Mouse (Mus musculus) inflammation-experienced regulatory T-cells, adult 6 months (primary cell): ENCODE results near the gene Ap5s1. TPM values are rescaled to one million over a fixed set of nuclear protein-coding genes. Genes with fewer than 3 reads are reported as not detected.

Experiments used
- ATAC-seq: one replicate; pipeline ENCODE4 v1.8.0; 2017
- polyA plus RNA-seq, 3 experiments: library from polyadenylated mRNA; unstranded; fragments of 100-300 nt; shearing (Covaris generic); gene quantifications; one replicate each; pipeline ENCODE4 v1.2.1; 2017

Gene Ap5s1
- 10 to 100 TPM; 13.4 to 25.1 (median 20.9) TPM for polyA plus RNA-seq

- no peak for ATAC-seq
Observed at GRCm38 (mm10) chr2:131206778-131207177, at the start of gene Ap5s1. TSS of gene Ap5s1 (plus strand) at chr2:131207078.

GRCm38 (mm10) chr2:131159491-131159910 lies 47.4 kb upstream of the Ap5s1 start:
- ATAC-seq: peak; percentile 25

GRCm38 (mm10) chr2:131159938-131160581 lies 46.8 kb upstream of the Ap5s1 start, which contains the start of gene 1700037H04Rik:
TSS of gene 1700037H04Rik (minus strand) at chr2:131160081.
- peak; percentile 98 for ATAC-seq

- ATAC-seq: peak; percentile 6
Observed at GRCm38 (mm10) chr2:131160671-131161111, 46.2 kb upstream of the Ap5s1 start.

GRCm38 (mm10) chr2:131163924-131164323 lies 43.0 kb upstream of the Ap5s1 start:
- no peak for ATAC-seq

- no peak for ATAC-seq
Observed at GRCm38 (mm10) chr2:131166172-131166571, 40.7 kb upstream of the Ap5s1 start.

GRCm38 (mm10) chr2:131167984-131168383 lies 38.9 kb upstream of the Ap5s1 start:
- ATAC-seq: no peak

- no peak for ATAC-seq
Observed at GRCm38 (mm10) chr2:131168914-131169313, 38.0 kb upstream of the Ap5s1 start.

GRCm38 (mm10) chr2:131170936-131171335 lies 35.9 kb upstream of the Ap5s1 start:
- no peak for ATAC-seq

GRCm38 (mm10) chr2:131171401-131172104 lies 35.3 kb upstream of the Ap5s1 start:
- ATAC-seq: no peak

GRCm38 (mm10) chr2:131172322-131172721 lies 34.6 kb upstream of the Ap5s1 start:
- ATAC-seq: no peak

- peak; percentile 91 for ATAC-seq
Observed at GRCm38 (mm10) chr2:131174700-131175099, 32.2 kb upstream of the Ap5s1 start.

GRCm38 (mm10) chr2:131175286-131175944 lies 31.5 kb upstream of the Ap5s1 start:
- no peak for ATAC-seq

GRCm38 (mm10) chr2:131175945-131176309 lies 31.0 kb upstream of the Ap5s1 start:
- ATAC-seq: no peak

GRCm38 (mm10) chr2:131176491-131176890 lies 30.4 kb upstream of the Ap5s1 start:
- ATAC-seq: no peak

- ATAC-seq: no peak
Observed at GRCm38 (mm10) chr2:131177932-131178331, 28.9 kb upstream of the Ap5s1 start.

GRCm38 (mm10) chr2:131178828-131179245 lies 28.0 kb upstream of the Ap5s1 start:
- no peak for ATAC-seq

- peak; percentile 32 for ATAC-seq
Observed at GRCm38 (mm10) chr2:131179246-131179886, 27.5 kb upstream of the Ap5s1 start.

GRCm38 (mm10) chr2:131179990-131180587 lies 26.8 kb upstream of the Ap5s1 start, which contains the start of gene Cenpb:
TSS of gene Cenpb (minus strand) at chr2:131180067.
- peak; percentile 76 for ATAC-seq

GRCm38 (mm10) chr2:131186343-131186742 lies 20.5 kb upstream of the Ap5s1 start:
- ATAC-seq: no peak

GRCm38 (mm10) chr2:131186771-131187601 lies 19.9 kb upstream of the Ap5s1 start, which contains the start of the genes Cdc25b and Spef1:
TSS of gene Cdc25b (plus strand) at chr2:131186949.
TSS of gene Spef1 (minus strand) at chr2:131187282.
- ATAC-seq: peak; percentile 77
